Mouse (Mus musculus): ENCODE measurements around the gene Rbfox2.

Gene Rbfox2

GRCm38 (mm10) chr15:77332272-77332991 lies 25.6 kb upstream of the Rbfox2 start:
- peak; percentile 69 for DNase-seq (ENCODE audit: extremely low read depth, insufficient read length, low spot score)

GRCm38 (mm10) chr15:77331444-77331843 lies 24.6 kb upstream of the Rbfox2 start:
- no peak for DNase-seq (ENCODE audit: extremely low read depth, insufficient read length, low spot score)

GRCm38 (mm10) chr15:77329681-77330180 lies 22.9 kb upstream of the Rbfox2 start:
- DNase-seq (ENCODE audit: extremely low read depth, insufficient read length, low spot score): no peak

GRCm38 (mm10) chr15:77326361-77326760 lies 19.6 kb upstream of the Rbfox2 start:
- peak; percentile 39 for DNase-seq (ENCODE audit: extremely low read depth, insufficient read length, low spot score)

GRCm38 (mm10) chr15:77324426-77324825 lies 17.6 kb upstream of the Rbfox2 start:
- DNase-seq (ENCODE audit: extremely low read depth, insufficient read length, low spot score): no peak

GRCm38 (mm10) chr15:77323226-77323625 lies 16.4 kb upstream of the Rbfox2 start:
- peak; percentile 39 for DNase-seq (ENCODE audit: extremely low read depth, insufficient read length, low spot score)

GRCm38 (mm10) chr15:77313701-77314100 lies 6.9 kb upstream of the Rbfox2 start:
- DNase-seq (ENCODE audit: extremely low read depth, insufficient read length, low spot score): no peak

- no peak for DNase-seq (ENCODE audit: extremely low read depth, insufficient read length, low spot score)
Observed at GRCm38 (mm10) chr15:77312796-77313195, 6.0 kb upstream of the Rbfox2 start.

- DNase-seq (ENCODE audit: extremely low read depth, insufficient read length, low spot score): no peak
Observed at GRCm38 (mm10) chr15:77307767-77308495, 1.1 kb upstream of the Rbfox2 start.

GRCm38 (mm10) chr15:77305852-77306546 lies 805 bp downstream of the Rbfox2 start:
- DNase-seq (ENCODE audit: extremely low read depth, insufficient read length, low spot score): peak; percentile 63

- no peak for DNase-seq (ENCODE audit: extremely low read depth, insufficient read length, low spot score)
Observed at GRCm38 (mm10) chr15:77304960-77305359, 1.8 kb downstream of the Rbfox2 start.

- no peak for DNase-seq (ENCODE audit: extremely low read depth, insufficient read length, low spot score)
Observed at GRCm38 (mm10) chr15:77301122-77301521, 5.7 kb downstream of the Rbfox2 start.

GRCm38 (mm10) chr15:77298564-77298963 lies 8.2 kb downstream of the Rbfox2 start:
- no peak for DNase-seq (ENCODE audit: extremely low read depth, insufficient read length, low spot score)

- DNase-seq (ENCODE audit: extremely low read depth, insufficient read length, low spot score): no peak
Observed at GRCm38 (mm10) chr15:77296635-77297034, 10.2 kb downstream of the Rbfox2 start.

GRCm38 (mm10) chr15:77293493-77293892 lies 13.3 kb downstream of the Rbfox2 start:
- no peak for DNase-seq (ENCODE audit: extremely low read depth, insufficient read length, low spot score)

GRCm38 (mm10) chr15:77292381-77292780 lies 14.4 kb downstream of the Rbfox2 start:
- DNase-seq (ENCODE audit: extremely low read depth, insufficient read length, low spot score): no peak

GRCm38 (mm10) chr15:77291471-77291870 lies 15.3 kb downstream of the Rbfox2 start:
- no peak for DNase-seq (ENCODE audit: extremely low read depth, insufficient read length, low spot score)

GRCm38 (mm10) chr15:77290352-77290751 lies 16.5 kb downstream of the Rbfox2 start:
- DNase-seq (ENCODE audit: extremely low read depth, insufficient read length, low spot score): no peak

- DNase-seq (ENCODE audit: extremely low read depth, insufficient read length, low spot score): no peak
Observed at GRCm38 (mm10) chr15:77280130-77280529, 26.7 kb downstream of the Rbfox2 start.

GRCm38 (mm10) chr15:77278825-77279224 lies 28.0 kb downstream of the Rbfox2 start:
- DNase-seq (ENCODE audit: extremely low read depth, insufficient read length, low spot score): no peak
